Mouse (Mus musculus): ENCODE results near the gene Cblc. TPM values are rescaled to one million over a fixed set of nuclear protein-coding genes. Genes with fewer than 3 reads are reported as not detected.

The Cblc gene
- polyA plus RNA-seq, 1 experiment from 2014 or later = not detected

- Histone ChIP-seq H3K36me3 (no peaks in the 10 kb centered on the region), H3K27me3 (no peaks in the 10 kb centered on the region), H3K4me1 (no peaks in the 10 kb centered on the region), H3K9ac (replicated peaks) (no peak overlapping the region), H3K9me3 (no peaks in the 10 kb centered on the region), H3K27ac (replicated peaks) (no peak overlapping the region), H3K4me2 (replicated peaks) (no peak overlapping the region), H3K4me3 (no peak overlapping the region)
- no peak for ATAC-seq (replicated peaks)
- 79% methylated on average over 24 of the region's 24 CpGs for WGBS
Measured at GRCm38 (mm10) chr7:19755851-19756786, 40.5 kb downstream of the Cblc start.

GRCm38 (mm10) chr7:19755008-19755407 is 41.6 kb downstream of the Cblc start:
- no peak overlapping the region for H3K4me3 ChIP-seq
- peaks cover 6% of the 10 kb centered on the region; the same call in 1 of the 2 replicates for H3K4me1 ChIP-seq
- WGBS = 79% methylated on average over 2 of the region's 2 CpGs
- no peaks in the 10 kb centered on the region for H3K27me3 ChIP-seq
- no peaks in the 10 kb centered on the region for H3K36me3 ChIP-seq
- no peak overlapping the region for H3K27ac ChIP-seq (replicated peaks)
- ATAC-seq (replicated peaks) = no peak
- no peak overlapping the region for H3K9ac ChIP-seq (replicated peaks)
- no peak overlapping the region for H3K4me2 ChIP-seq (replicated peaks)
- no peaks in the 10 kb centered on the region for H3K9me3 ChIP-seq

GRCm38 (mm10) chr7:19754065-19754464 is 42.5 kb downstream of the Cblc start:
- ATAC-seq (replicated peaks) = no peak
- WGBS = 82% methylated on average over 1 of the region's 1 CpGs
- Histone ChIP-seq H3K4me2 (replicated peaks) (no peak overlapping the region), H3K27me3 (no peaks in the 10 kb centered on the region), H3K36me3 (no peaks in the 10 kb centered on the region), H3K4me1 (peaks cover 8% of the 10 kb centered on the region; the same call in 1 of the 2 replicates), H3K27ac (replicated peaks) (no peak overlapping the region), H3K4me3 (no peak overlapping the region), H3K9me3 (no peaks in the 10 kb centered on the region), H3K9ac (replicated peaks) (no peak overlapping the region)

DNA sequence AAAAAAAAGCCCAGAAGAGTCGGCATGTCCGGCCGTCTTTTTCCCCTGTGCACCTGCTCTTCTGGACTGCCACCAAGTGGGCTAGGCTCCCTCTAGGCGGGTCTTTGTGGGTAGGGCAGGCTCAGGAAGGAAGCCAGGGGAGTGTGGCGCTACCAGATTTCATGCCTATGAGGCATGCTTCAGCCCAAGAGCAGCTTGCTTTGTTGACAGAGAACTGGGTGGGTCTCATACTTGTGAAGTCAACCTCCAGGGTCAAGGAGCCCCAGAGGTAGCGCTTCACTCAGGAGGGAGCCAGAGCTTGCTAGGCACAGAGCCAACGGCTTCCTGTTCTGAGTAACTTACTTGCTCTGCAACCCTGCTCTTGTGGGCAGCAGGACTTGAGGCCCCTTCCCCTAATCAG is 43.0 kb downstream of the Cblc start:
- Histone ChIP-seq H3K4me2 (replicated peaks) (no peak overlapping the region), H3K27ac (replicated peaks) (no peak overlapping the region), H3K36me3 (no peaks in the 10 kb centered on the region), H3K4me3 (no peak overlapping the region), H3K9me3 (no peaks in the 10 kb centered on the region), H3K27me3 (no peaks in the 10 kb centered on the region), H3K4me1 (peaks cover 11% of the 10 kb centered on the region), H3K9ac (replicated peaks) (no peak overlapping the region)
- no peak for ATAC-seq (replicated peaks)
- 83% methylated on average over 7 of the region's 7 CpGs for WGBS

DNA sequence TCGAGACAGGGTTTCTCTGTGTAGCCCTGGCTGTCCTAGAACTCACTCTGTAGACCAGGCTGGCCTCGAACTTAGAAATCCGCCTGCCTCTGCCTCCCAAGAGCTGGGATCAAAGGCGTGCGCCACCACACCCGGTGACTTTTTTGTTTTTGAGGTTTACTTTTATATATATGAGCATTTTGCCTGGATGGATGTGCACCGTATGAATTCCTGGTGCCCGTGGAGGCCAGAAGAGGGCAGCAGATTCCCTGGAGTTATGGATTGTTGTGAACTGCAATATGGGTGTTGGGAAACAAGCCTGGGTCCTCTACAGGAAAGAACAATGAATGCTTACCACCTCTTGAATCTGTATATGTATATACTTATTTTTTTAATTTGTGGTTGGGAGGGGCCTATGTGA is 44.0 kb downstream of the Cblc start:
- no peaks in the 10 kb centered on the region for H3K27me3 ChIP-seq
- no peaks in the 10 kb centered on the region for H3K36me3 ChIP-seq
- peaks cover 21% of the 10 kb centered on the region for H3K4me1 ChIP-seq
- H3K9me3 ChIP-seq = no peaks in the 10 kb centered on the region
- H3K9ac ChIP-seq (replicated peaks) = no peak overlapping the region
- H3K4me2 ChIP-seq (replicated peaks) = no peak overlapping the region
- no peak overlapping the region for H3K4me3 ChIP-seq
- ATAC-seq (replicated peaks) = no peak
- H3K27ac ChIP-seq (replicated peaks) = no peak overlapping the region
- WGBS = 75% methylated on average over 8 of the region's 8 CpGs

DNA sequence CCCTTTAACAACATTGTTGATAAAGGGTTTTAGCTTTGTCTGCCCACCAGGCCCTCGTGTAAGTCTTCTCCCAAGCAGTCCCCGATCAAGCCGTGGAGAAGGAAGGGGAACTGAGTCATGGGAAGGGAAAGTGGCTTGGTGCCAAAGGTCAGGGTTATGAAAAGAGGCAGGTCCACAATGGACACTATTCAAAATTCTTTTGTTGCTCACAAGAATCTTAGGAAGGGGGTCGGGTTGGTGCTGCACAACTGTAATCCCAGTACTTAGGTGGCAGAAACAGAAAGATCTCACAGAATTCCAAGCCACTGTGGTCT is 45.6 kb downstream of the Cblc start:
- Histone ChIP-seq H3K4me1 (peaks cover 34% of the 10 kb centered on the region), H3K27me3 (no peaks in the 10 kb centered on the region), H3K4me2 (replicated peaks) (no peak overlapping the region), H3K9me3 (no peaks in the 10 kb centered on the region), H3K36me3 (no peaks in the 10 kb centered on the region), H3K9ac (replicated peaks) (no peak overlapping the region), H3K27ac (replicated peaks) (no peak overlapping the region), H3K4me3 (no peak overlapping the region)
- no peak for ATAC-seq (replicated peaks)
- WGBS = 55% methylated on average over 4 of the region's 4 CpGs

GRCm38 (mm10) chr7:19750217-19751069 is 46.2 kb downstream of the Cblc start, which contains the start of gene Nectin2:
TSS of gene Nectin2 (minus strand) at chr7:19750483.
- no peaks in the 10 kb centered on the region for H3K27me3 ChIP-seq
- H3K9ac ChIP-seq (replicated peaks) = peak within 1 kb of the TSS; percentile 89
- 14% methylated on average over 19 of the region's 19 CpGs for WGBS
- peak; percentile 53 for ATAC-seq (replicated peaks)
- no peaks in the 10 kb centered on the region for H3K9me3 ChIP-seq
- H3K4me1 ChIP-seq = peaks cover 34% of the 10 kb centered on the region
- H3K36me3 ChIP-seq = no peaks in the 10 kb centered on the region
- H3K4me2 ChIP-seq (replicated peaks) = peak within 1 kb of the TSS; percentile 66
- H3K27ac ChIP-seq (replicated peaks) = peak within 1 kb of the TSS; percentile 84
- H3K4me3 ChIP-seq = peak within 1 kb of the TSS; percentile 84

GRCm38 (mm10) chr7:19749389-19750216 is 47.0 kb downstream of the Cblc start:
- peak overlapping the region; percentile 84 for H3K27ac ChIP-seq (replicated peaks)
- H3K4me1 ChIP-seq = peaks cover 34% of the 10 kb centered on the region
- H3K9ac ChIP-seq (replicated peaks) = peak overlapping the region; percentile 89
- no peaks in the 10 kb centered on the region for H3K27me3 ChIP-seq
- H3K4me3 ChIP-seq = peak overlapping the region; percentile 84
- H3K36me3 ChIP-seq = no peaks in the 10 kb centered on the region
- no peaks in the 10 kb centered on the region for H3K9me3 ChIP-seq
- peak; percentile 94 for ATAC-seq (replicated peaks)
- H3K4me2 ChIP-seq (replicated peaks) = peak overlapping the region; percentile 66
- under 1% methylated on average over 34 of the region's 46 CpGs for WGBS

DNA sequence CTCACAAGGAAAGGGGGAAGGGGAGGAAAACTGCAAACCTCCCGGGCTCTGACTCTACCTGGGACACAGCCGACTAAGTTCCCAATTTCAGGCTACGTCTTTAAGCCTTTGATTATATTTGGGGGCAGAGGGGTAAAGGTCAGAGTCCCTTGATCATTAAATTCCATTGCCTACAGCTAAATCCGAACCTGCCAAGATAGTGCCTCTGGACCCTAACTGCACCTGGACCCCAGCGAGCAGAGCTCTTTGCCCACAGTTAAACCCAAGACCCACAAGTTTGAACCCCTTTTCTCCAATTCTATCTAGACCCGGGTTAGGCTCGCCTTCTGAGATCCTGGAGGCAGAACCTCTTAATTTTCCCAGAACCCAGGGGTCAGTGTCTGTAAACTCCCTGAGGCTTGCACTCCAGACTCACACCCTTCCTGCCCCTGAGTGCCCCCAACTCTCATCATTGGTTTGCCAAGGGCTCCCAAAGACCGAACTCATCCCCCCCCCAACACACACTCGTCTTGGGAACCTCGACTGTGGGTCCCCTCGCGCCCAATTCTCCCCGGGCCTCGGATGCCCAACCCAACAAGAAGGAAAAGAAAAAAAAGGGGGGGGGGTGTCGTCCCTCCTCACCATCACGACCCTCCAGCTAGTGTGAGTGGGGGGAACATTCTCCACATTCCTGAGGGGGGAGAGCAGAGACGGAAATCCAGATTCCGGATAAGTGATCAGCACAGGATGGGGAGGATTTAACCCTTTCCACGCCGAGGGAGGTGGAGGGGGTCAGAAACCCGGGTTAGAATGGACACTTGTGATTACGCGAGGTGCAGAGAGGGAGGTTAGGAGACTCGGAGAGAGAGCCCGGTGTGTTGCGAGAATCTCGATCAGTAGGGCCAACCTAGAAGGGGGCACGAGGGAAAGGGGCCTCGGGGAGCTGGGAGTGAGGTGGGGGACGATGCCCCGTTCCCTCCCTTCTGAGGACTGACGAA is 48.1 kb downstream of the Cblc start:
- H3K4me1 ChIP-seq = peaks cover 34% of the 10 kb centered on the region
- peak overlapping the region; percentile 84 for H3K27ac ChIP-seq (replicated peaks)
- H3K36me3 ChIP-seq = no peaks in the 10 kb centered on the region
- H3K9me3 ChIP-seq = no peaks in the 10 kb centered on the region
- peak; percentile 24 for ATAC-seq (replicated peaks)
- H3K9ac ChIP-seq (replicated peaks) = peak overlapping the region; percentile 89
- H3K4me3 ChIP-seq = peak overlapping the region; percentile 84
- WGBS = under 1% methylated on average over 32 of the region's 32 CpGs
- H3K27me3 ChIP-seq = no peaks in the 10 kb centered on the region
- peak overlapping the region; percentile 66 for H3K4me2 ChIP-seq (replicated peaks)

DNA sequence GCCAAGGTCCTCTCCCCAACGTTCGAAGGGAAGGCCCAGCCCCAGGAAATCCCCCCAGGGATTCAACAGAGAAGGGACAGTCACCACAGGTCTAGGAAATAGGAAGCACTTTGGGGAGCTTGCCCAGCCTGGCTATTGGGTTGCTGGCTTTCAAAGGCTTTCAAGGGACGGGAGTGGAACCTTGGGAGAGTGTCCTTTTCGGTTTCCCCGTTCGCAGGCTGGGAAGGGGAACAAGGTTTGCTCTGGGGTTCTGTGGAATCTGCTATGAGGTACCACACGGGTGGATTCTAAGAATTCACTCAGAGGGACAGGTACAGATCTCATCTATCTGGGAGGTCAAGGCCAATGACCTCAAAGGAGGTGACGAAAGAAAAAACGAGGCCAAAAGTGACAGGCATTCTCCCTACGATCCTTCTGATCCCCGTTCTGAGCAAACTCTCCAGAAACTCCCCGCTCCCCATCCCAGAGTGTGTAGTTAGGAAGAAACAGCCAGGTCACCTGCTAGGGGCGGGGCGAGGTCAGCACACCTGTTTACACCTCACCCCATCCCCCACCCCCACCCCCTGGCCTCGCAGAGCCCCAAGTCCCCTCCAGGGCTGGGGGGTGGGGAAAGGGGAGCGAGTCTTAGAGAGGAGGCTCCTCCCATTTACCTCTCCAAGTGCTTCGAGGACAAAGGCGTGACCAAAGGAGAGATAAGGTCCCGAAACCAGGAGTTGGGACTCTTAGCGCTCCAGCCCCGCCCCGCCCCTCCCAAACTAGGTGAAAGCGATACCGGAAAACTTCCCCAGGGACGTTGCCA is 49.0 kb downstream of the Cblc start:
- H3K9ac ChIP-seq (replicated peaks) = peak overlapping the region; percentile 89
- peak overlapping the region; percentile 29; the same call in 1 of the 2 replicates for H3K27ac ChIP-seq (replicated peaks)
- ATAC-seq (replicated peaks) = no peak
- WGBS = 7% methylated on average over 25 of the region's 25 CpGs
- H3K4me2 ChIP-seq (replicated peaks) = peak overlapping the region; percentile 66
- no peaks in the 10 kb centered on the region for H3K36me3 ChIP-seq
- peaks cover 34% of the 10 kb centered on the region for H3K4me1 ChIP-seq
- no peaks in the 10 kb centered on the region for H3K9me3 ChIP-seq
- H3K4me3 ChIP-seq = peak overlapping the region; percentile 84
- no peaks in the 10 kb centered on the region for H3K27me3 ChIP-seq
